Mouse (Mus musculus) ES-E14 (cell line): Measurements from ENCODE around the gene Hist1h4h. TPM values are rescaled to one million over a fixed set of nuclear protein-coding genes. Genes with fewer than 3 reads are reported as not detected.
A peak's percentile ranks its signal among the peaks of the same experiment; 100 is the strongest.
"Not testable (repeated sequence)": the region's sequence is repeated elsewhere in the genome, so short reads cannot be mapped to it uniquely, and the experiment has no call there.

Source experiments
- DNase-seq: peaks from one replicate; pipeline ENCODE4 v3.0.0-alpha.2; 2013; ENCODE audit warnings: low read depth, low spot score
- H3K27ac ChIP-seq: 2 replicates; pipeline ENCODE4 v1.5.1; 2012; ENCODE audit warnings: low read depth, mild to moderate bottlenecking, low read length, moderate library complexity, mixed read lengths; ENCODE audit not compliant: poor library complexity, insufficient read depth, severe bottlenecking
- H3K36me3 ChIP-seq: 2 replicates; pipeline ENCODE4 v1.6.1; 2012; ENCODE audit warnings: mild to moderate bottlenecking, low read length, moderate library complexity, mixed read lengths; ENCODE audit not compliant: control insufficient read depth, poor library complexity, insufficient read depth, severe bottlenecking
- H3K4me1 ChIP-seq, 2 experiments: fragments of 150-350 bp in 1 of 2; sonication (generic) in 1 of 2; 2 replicates each; pipeline ENCODE4 v1.6.1; 2012; ENCODE audit warnings: low read length in 2 of 2, mild to moderate bottlenecking in 1 of 2, mixed read lengths in 1 of 2; ENCODE audit not compliant: control insufficient read depth in 2 of 2, insufficient read depth in 2 of 2, poor library complexity in 1 of 2
- H3K4me3 ChIP-seq, 2 experiments: fragments of 150-350 bp in 1 of 2; sonication (generic) in 1 of 2; 2 replicates each; pipeline ENCODE4 v1.5.1; 2012; ENCODE audit warnings: low read length in 2 of 2, low read depth in 1 of 2, mild to moderate bottlenecking in 1 of 2, mixed read lengths in 1 of 2; ENCODE audit not compliant: insufficient read depth in 1 of 2, poor library complexity in 1 of 2, severe bottlenecking in 1 of 2
- H3K9ac ChIP-seq: 2 replicates; pipeline ENCODE4 v1.6.1; 2012; ENCODE audit warnings: low read depth, mild to moderate bottlenecking, low read length, mixed read lengths; ENCODE audit not compliant: poor library complexity, insufficient read depth, severe bottlenecking
- H3K9me3 ChIP-seq: fragments of 150-350 bp; sonication (generic); 2 replicates; pipeline ENCODE4 v1.6.1; 2012; ENCODE audit warnings: low read depth, mild to moderate bottlenecking, low read length; ENCODE audit not compliant: control insufficient read depth, insufficient read depth
- CHD2 ChIP-seq: IDR thresholded peaks from 2 replicates; pipeline ENCODE4 v1.6.1; 2014; ENCODE audit warnings: mild to moderate bottlenecking, low read depth, low read length, inconsistent platforms
- HCFC1 ChIP-seq: IDR thresholded peaks from 2 replicates; pipeline ENCODE4 v1.6.1; 2012; ENCODE audit warnings: low read length, inconsistent platforms, borderline replicate concordance; ENCODE audit not compliant: insufficient read depth
- MAFK ChIP-seq: IDR thresholded peaks from 2 replicates; pipeline ENCODE4 v1.6.1; 2014; ENCODE audit warnings: mild to moderate bottlenecking, low read depth, low read length, inconsistent platforms; ENCODE audit not compliant: insufficient read depth
- ZC3H11A ChIP-seq: IDR thresholded peaks from 2 replicates; pipeline ENCODE4 v1.6.1; 2012; ENCODE audit warnings: low read depth, mild to moderate bottlenecking, inconsistent platforms, low read length, borderline replicate concordance
- ZNF384 ChIP-seq: IDR thresholded peaks from 2 replicates; pipeline ENCODE4 v1.6.1; 2012; ENCODE audit warnings: low read depth, low read length, inconsistent platforms
- in situ Hi-C, 2 experiments: fragments of 600-800 bp; cut with MboI; formaldehyde crosslinking; loops; one replicate each; pipeline ENCODE4 v1.15.1; 2025; ENCODE audit warnings: low sequenced_read_pairs in 2 of 2, inconsistent platforms in 1 of 2; ENCODE audit not compliant: unreplicated experiment in 2 of 2
- total RNA-seq: library from RNA; depleted of rRNA; stranded (reverse); fragments of 300-350 nt; gene quantifications from 2 replicates; pipeline ENCODE4 v1.2.3, GENCODE M21; 2012

The Hist1h4h gene
- total RNA-seq, 1 experiment: 2,804 TPM

DNA sequence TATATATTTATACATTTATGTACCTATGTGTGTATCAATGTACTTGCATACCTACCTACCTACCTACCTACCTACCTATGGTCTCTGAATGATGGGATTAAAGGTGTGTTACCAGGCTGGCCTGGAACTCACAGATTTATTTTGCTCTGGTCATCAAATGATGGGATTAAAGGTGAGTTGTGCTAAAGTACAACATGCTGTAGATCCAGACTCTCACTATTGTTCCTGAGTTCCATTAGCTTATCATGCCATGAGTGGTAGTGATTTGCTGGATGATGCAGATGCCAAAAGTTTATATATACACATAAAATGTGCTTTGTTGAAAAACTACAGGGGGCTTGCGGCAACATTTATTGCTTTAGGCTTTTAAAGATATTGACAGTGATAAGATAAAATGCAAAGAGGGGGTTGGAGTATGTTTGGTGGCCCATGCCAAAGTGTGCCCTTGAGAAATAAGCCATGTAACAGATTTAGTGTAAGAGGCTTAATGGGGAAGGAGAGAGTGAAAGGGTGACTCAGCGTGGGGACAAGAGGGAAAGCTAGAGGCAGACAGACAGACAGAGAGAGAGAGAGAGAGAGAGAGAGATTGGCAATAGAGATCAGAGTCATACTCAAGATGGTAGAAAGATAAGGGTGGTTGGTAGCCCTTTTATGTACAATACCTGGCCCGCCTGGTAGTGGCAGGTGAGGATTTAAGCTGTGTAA, 6.3 kb downstream of the Hist1h4h start:
- TF ChIP-seq CHD2: no peak
- TF ChIP-seq MAFK: no peak
- no peak for TF ChIP-seq ZC3H11A
- no peak for TF ChIP-seq ZNF384
- TF ChIP-seq HCFC1: no peak
- peak overlapping the region; percentile 19 to 64; a peak in 2 of 4 replicates for H3K4me3 ChIP-seq
- H3K9me3 ChIP-seq: no peaks in the 10 kb centered on the region
- no peak for DNase-seq
- in situ Hi-C loops: loop anchor here in 1 of 2 experiments (25.0 kb wide), 1 partner anchor 1500 kb away; the partner anchor contains the start of genes Hist1h2ag, Hist1h2ah, Hist1h2bj and Hist1h2bk
- H3K4me1 ChIP-seq: no peaks in the 10 kb centered on the region
- no peak overlapping the region; the same call in 1 of the 2 replicates for H3K27ac ChIP-seq
- H3K9ac ChIP-seq: no peak overlapping the region; the same call in 1 of the 2 replicates
- no peaks in the 10 kb centered on the region for H3K36me3 ChIP-seq

- TF ChIP-seq ZNF384 (no peak), HCFC1 (no peak), ZC3H11A (no peak), MAFK (no peak), CHD2 (no peak)
- no peaks in the 10 kb centered on the region for H3K9me3 ChIP-seq
- no peaks in the 10 kb centered on the region for H3K4me1 ChIP-seq
- DNase-seq: no peak
- H3K27ac ChIP-seq: no peak overlapping the region
- in situ Hi-C loops: loop anchor here in 1 of 2 experiments (25.0 kb wide), 1 partner anchor 1501 kb away; the partner anchor contains the start of genes Hist1h2ag, Hist1h2ah, Hist1h2bj and Hist1h2bk
- H3K9ac ChIP-seq: peak overlapping the region; percentile 51; the same call in 1 of the 2 replicates
- H3K4me3 ChIP-seq: peak overlapping the region in 1 of 2 experiments; percentile 28; a peak in 1 of 4 replicates
- H3K36me3 ChIP-seq: no peaks in the 10 kb centered on the region
These were observed 7.4 kb downstream of the Hist1h4h start for GRCm38 (mm10) chr13:23538249-23538648.

DNA sequence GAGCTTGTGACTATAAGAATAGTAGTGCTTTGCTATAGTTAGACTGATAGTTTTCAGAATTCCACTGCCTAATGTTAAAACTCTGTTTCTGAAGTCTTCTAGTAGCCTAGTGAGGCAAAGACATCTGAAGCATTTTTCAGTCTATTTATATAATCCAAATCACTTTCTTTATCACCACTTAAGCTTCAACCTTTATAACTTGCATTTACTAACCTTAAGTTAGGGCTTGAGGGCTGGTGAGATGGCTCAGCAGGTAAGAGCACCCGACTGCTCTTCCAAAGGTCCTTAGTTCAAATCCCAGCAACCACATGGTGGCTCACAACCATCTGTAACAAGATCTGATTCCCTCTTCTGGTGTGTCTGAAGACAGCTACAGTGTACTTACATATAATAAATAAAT, 9.0 kb downstream of the Hist1h4h start:
- H3K27ac ChIP-seq, DNase-seq, H3K9ac ChIP-seq, H3K4me1 ChIP-seq, H3K4me3 ChIP-seq, H3K9me3 ChIP-seq, H3K36me3 ChIP-seq: not testable (repeated sequence)
- in situ Hi-C loops: loop anchor here in 1 of 2 experiments (25.0 kb wide), 1 partner anchor 1503 kb away; the partner anchor contains the start of genes Hist1h2ag, Hist1h2ah, Hist1h2bj and Hist1h2bk

- no peak for DNase-seq
- in situ Hi-C loops: loop anchor here in 1 of 2 experiments (25.0 kb wide), 1 partner anchor 1504 kb away; the partner anchor contains the start of genes Hist1h2ag, Hist1h2ah, Hist1h2bj and Hist1h2bk
- no peaks in the 10 kb centered on the region for H3K36me3 ChIP-seq
- H3K4me1 ChIP-seq: no peaks in the 10 kb centered on the region; a peak in 1 of 4 replicates
- no peak overlapping the region for H3K9ac ChIP-seq
- H3K9me3 ChIP-seq: no peaks in the 10 kb centered on the region
- H3K27ac ChIP-seq: no peak overlapping the region
- 0 out of 2 replicates have a peak, but pooled peaks have one; percentile 38 for TF ChIP-seq ZNF384
- TF ChIP-seq HCFC1: no peak
- no peak overlapping the region for H3K4me3 ChIP-seq
These were observed 10.6 kb downstream of the Hist1h4h start for GRCm38 (mm10) chr13:23541497-23541896.

- not testable (repeated sequence) for DNase-seq, H3K36me3 ChIP-seq, H3K4me1 ChIP-seq, H3K9me3 ChIP-seq
- Histone ChIP-seq H3K4me3 (peak overlapping the region; percentile 45 to 71), H3K9ac (peak overlapping the region; percentile 42), H3K27ac (peak overlapping the region; percentile 49; the same call in 1 of the 2 replicates)
- in situ Hi-C loops: loop anchor here in 1 of 2 experiments (25.0 kb wide), 1 partner anchor 1505 kb away; the partner anchor contains the start of genes Hist1h2ag, Hist1h2ah, Hist1h2bj and Hist1h2bk
These were observed 11.6 kb downstream of the Hist1h4h start for GRCm38 (mm10) chr13:23542225-23542980.

GRCm38 (mm10) chr13:23542999-23543607, 12.3 kb downstream of the Hist1h4h start, which contains the start of gene Hist1h2bh:
Gene Hist1h2bh (minus strand): TSS chr13:23543392.
- peak within 1 kb of the TSS; percentile 70 to 71 for H3K4me3 ChIP-seq
- H3K9ac ChIP-seq: peak within 1 kb of the TSS; percentile 65
- H3K4me1 ChIP-seq, H3K9me3 ChIP-seq, DNase-seq, H3K36me3 ChIP-seq: not testable (repeated sequence)
- peak within 1 kb of the TSS; percentile 76; the same call in 1 of the 2 replicates for H3K27ac ChIP-seq
- in situ Hi-C loops: loop anchor here in 1 of 2 experiments (25.0 kb wide), 1 partner anchor 1506 kb away; the partner anchor contains the start of genes Hist1h2ag, Hist1h2ah, Hist1h2bj and Hist1h2bk
